ENCODE assay signal across 9 mouse cellular contexts in the genomic region with DNA sequence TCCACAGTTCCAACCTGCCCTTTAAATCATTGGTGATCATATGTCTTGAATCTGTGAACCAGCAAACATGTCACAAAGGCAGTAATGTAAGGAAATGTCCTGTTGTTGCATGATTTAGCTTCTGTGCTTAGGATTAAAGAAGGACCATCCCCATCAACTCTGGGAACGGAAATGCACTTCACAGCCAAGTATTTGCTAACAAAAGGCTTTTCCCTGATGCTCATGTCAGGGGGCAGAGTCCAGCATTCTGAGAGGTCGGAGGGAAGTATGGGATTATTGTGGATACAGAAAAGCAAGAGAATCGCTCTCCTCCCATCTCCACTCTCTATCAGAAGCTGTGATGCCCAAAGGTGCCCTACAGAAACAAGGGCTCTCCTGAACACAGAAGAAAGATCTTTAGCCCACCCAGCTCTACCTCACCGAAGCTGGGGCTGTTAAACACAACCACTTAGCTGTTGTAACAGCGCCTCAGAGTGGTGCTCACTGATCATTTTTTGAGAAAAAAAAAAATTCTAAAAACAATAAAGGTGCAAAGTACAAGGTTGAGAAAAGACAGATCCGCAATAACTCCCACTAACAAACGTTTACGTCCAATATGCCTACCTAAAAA. TPM values are rescaled to one million over a fixed set of nuclear protein-coding genes. Genes with fewer than 3 reads are reported as not detected.
DNase-seq lines count a peak whose midpoint lies in the region; ATAC-seq and TF ChIP-seq lines count a peak whose summit lies in the region.
"Had no signal": no experiment of that assay in that cellular context is flagged by ENCODE, and none has a peak within 500 bp of the region (broad histone marks: within the 10 kb centered on the region; RNA-seq: fewer than 3 reads in every experiment).

No protein-coding gene starts in this region.

- no peak overlapping the region for H3K27ac ChIP-seq in brown adipose tissue, adult 24 weeks (replicated peaks; ENCODE audit: low read depth, low read length)
- H3K27ac ChIP-seq in hindbrain, postnatal 0 days = no peak overlapping the region
- peak overlapping the region; percentile 59 for H3K27ac ChIP-seq in midbrain, embryonic 10.5 days (replicated peaks)

- no peak overlapping the region for H3K9ac ChIP-seq in hindbrain, postnatal 0 days (replicated peaks; ENCODE audit: low read length)

- peaks cover 16% of the 10 kb centered on the region for H3K27me3 ChIP-seq in erythroblast, embryonic 14.5 days (ENCODE audit: control insufficient read depth)
- H3K27me3 ChIP-seq in hindbrain, postnatal 0 days (ENCODE audit: insufficient read depth, low read length) = no peaks in the 10 kb centered on the region
- peaks cover 12% of the 10 kb centered on the region for H3K27me3 ChIP-seq in midbrain, embryonic 10.5 days (ENCODE audit: low read depth, poor library complexity, severe bottlenecking)
- H3K27me3 ChIP-seq: Patski had no signal

- no peaks in the 10 kb centered on the region; the same call in 1 of the 2 replicates for H3K36me3 ChIP-seq in erythroblast, embryonic 14.5 days (ENCODE audit: control insufficient read depth)
- H3K36me3 ChIP-seq in hindbrain, postnatal 0 days (ENCODE audit: insufficient read depth, low read length) = no peaks in the 10 kb centered on the region
- no peaks in the 10 kb centered on the region for H3K36me3 ChIP-seq in midbrain, embryonic 10.5 days

- WGBS in hindbrain, postnatal 0 days = 42% methylated on average over 8 of the region's 8 CpGs
- 50% methylated on average over 8 of the region's 8 CpGs for WGBS in midbrain, embryonic 10.5 days

- peaks cover 28% of the 10 kb centered on the region for H3K4me1 ChIP-seq in erythroblast, embryonic 14.5 days (ENCODE audit: control insufficient read depth)
- 0 out of 2 replicates have a peak, but pooled peaks cover 5% of the 10 kb centered on the region for H3K4me1 ChIP-seq in brown adipose tissue, adult 24 weeks (ENCODE audit: control insufficient read depth, insufficient read depth, insufficient read length, low read length)
- 0 out of 2 replicates have a peak, but pooled peaks cover 3% of the 10 kb centered on the region for H3K4me1 ChIP-seq in hindbrain, postnatal 0 days (ENCODE audit: insufficient read depth, low read length)
- H3K4me1 ChIP-seq in midbrain, embryonic 10.5 days = peaks cover 27% of the 10 kb centered on the region

- H3K4me2 ChIP-seq in hindbrain, postnatal 0 days (ENCODE audit: low read depth, low read length) = peak overlapping the region; percentile 99

- TF ChIP-seq CTCF in hindbrain, postnatal 0 days (IDR thresholded peaks at IDR 0.05; ENCODE audit: low read depth) = peak; percentile 33

- ATAC-seq in erythroblast, adult 5-6 weeks (replicated peaks; ENCODE audit: low FRiP score, poor library complexity, severe bottlenecking) = no peak
- no peak for ATAC-seq in hindbrain, postnatal 0 days

- intact Hi-C loops in gastrocnemius, postnatal 14 days (cut with DNase I; ENCODE audit: low total_unique reads) = no loop called here
- intact Hi-C loops in left cerebral cortex, postnatal 10 days (cut with DNase I) = no loop called here

- H3K9me3 ChIP-seq in erythroblast, embryonic 14.5 days (ENCODE audit: control insufficient read depth, low read length) = 0 out of 2 replicates have a peak, but pooled peaks cover 3% of the 10 kb centered on the region
- H3K9me3 ChIP-seq in hindbrain, postnatal 0 days (ENCODE audit: low read length) = no peaks in the 10 kb centered on the region
- H3K9me3 ChIP-seq in midbrain, embryonic 10.5 days (replicated peaks) = no peaks in the 10 kb centered on the region

- DNase-seq in hindbrain, postnatal 0 days (ENCODE audit: low spot score) = peak; percentile 43
- no peak for DNase-seq in midbrain, embryonic 10.5 days (ENCODE audit: low spot score)
- no peak for DNase-seq in gastrocnemius, postnatal 14 days
- DNase-seq in left cerebral cortex, adult 11 months (ENCODE audit: low spot score) = no peak
- DNase-seq in left cerebral cortex, postnatal 10 days (ENCODE audit: extremely low spot score in 1 of 2, low spot score in 2 of 2) = no peak

- peak overlapping the region; percentile 81 for H3K4me3 ChIP-seq in erythroblast, embryonic 14.5 days (replicated peaks)
- H3K4me3 ChIP-seq in brown adipose tissue, adult 24 weeks (ENCODE audit: insufficient read depth, low read depth, low read length) = peak overlapping the region; percentile 65; the same call in 1 of the 2 replicates
- H3K4me3 ChIP-seq in hindbrain, postnatal 0 days (ENCODE audit: low read length) = peak overlapping the region; percentile 86
- peak overlapping the region; percentile 95 for H3K4me3 ChIP-seq in midbrain, embryonic 10.5 days

RNA-seq across cellular contexts. Expression of gene Kdm1b, which starts 1.2 kb away (rescaled TPM):
- 0.04 and 0.06 TPM in 2 replicates for polyA plus RNA-seq in erythroblast, embryonic 14.5 days (2012)
- 1.2 and 4.2 TPM in 2 replicates for total RNA-seq in erythroblast, adult 5-6 weeks (2015; ENCODE audit: low replicate concordance)
- 2.2 and 3.5 TPM in 2 replicates for total RNA-seq in erythroblast, adult 5-6 weeks (2017; ENCODE audit: low replicate concordance)
- polyA plus RNA-seq in brown adipose tissue, adult 24 weeks (2012; ENCODE audit: insufficient read depth, insufficient read length, missing spikeins) = 8.2 and 9.6 TPM in 2 replicates
- total RNA-seq in hindbrain, postnatal 0 days (2014; rRNA removed) = 20.5 and 21.9 TPM in 2 replicates
- polyA plus RNA-seq in hindbrain, postnatal 0 days (2015; fragmentation: Nextera tagmentation; extraction: Ambion mirVana) = 10.7 and 11.9 TPM in 2 replicates
- polyA plus RNA-seq in midbrain, embryonic 10.5 days (2016; fragmentation: Nextera tagmentation; extraction: Ambion mirVana) = 15.4 and 20.1 TPM in 2 replicates
- total RNA-seq in gastrocnemius, postnatal 14 days (2021) = 1 to 10 TPM; 5.8 to 6.3 TPM
- 10 to 100 TPM; 13.2 to 16.4 TPM for total RNA-seq in left cerebral cortex, postnatal 10 days (2021)

RNA-seq across cellular contexts. Expression of gene Tpmt, which starts 2.4 kb away (rescaled TPM):
- 0.01 TPM in 1 of 2 replicates, not detected in the other for polyA plus RNA-seq in erythroblast, embryonic 14.5 days (2012)
- not detected in 2 replicates for total RNA-seq in erythroblast, adult 5-6 weeks (2015; ENCODE audit: low replicate concordance)
- total RNA-seq in erythroblast, adult 5-6 weeks (2017; ENCODE audit: low replicate concordance) = 0.34 and 1.4 TPM in 2 replicates
- polyA plus RNA-seq in brown adipose tissue, adult 24 weeks (2012; ENCODE audit: insufficient read depth, insufficient read length, missing spikeins) = 30.7 and 32.8 TPM in 2 replicates
- 12.1 and 58.2 TPM in 2 replicates for total RNA-seq in hindbrain, postnatal 0 days (2014; rRNA removed)
- 14.4 and 14.7 TPM in 2 replicates for polyA plus RNA-seq in hindbrain, postnatal 0 days (2015; fragmentation: Nextera tagmentation; extraction: Ambion mirVana)
- polyA plus RNA-seq in midbrain, embryonic 10.5 days (2016; fragmentation: Nextera tagmentation; extraction: Ambion mirVana) = 30.8 and 33.7 TPM in 2 replicates
- total RNA-seq in gastrocnemius, postnatal 14 days (2021) = 1 to 10 TPM; 4.6 to 6.5 TPM
- total RNA-seq in left cerebral cortex, postnatal 10 days (2021) = 10 to 100 TPM in 1 of 2 experiments, 1 to 10 TPM in 1; 8.7 to 12.6 TPM

RNA-seq across cellular contexts. Expression of gene Nhlrc1, which starts 27.5 kb away (rescaled TPM):
- not detected in 2 replicates for polyA plus RNA-seq in erythroblast, embryonic 14.5 days (2012)
- total RNA-seq in erythroblast, adult 5-6 weeks (2015; ENCODE audit: low replicate concordance) = 0.42 and 1.5 TPM in 2 replicates
- 0.43 TPM in 1 of 2 replicates, not detected in the other for total RNA-seq in erythroblast, adult 5-6 weeks (2017; ENCODE audit: low replicate concordance)
- polyA plus RNA-seq in brown adipose tissue, adult 24 weeks (2012; ENCODE audit: insufficient read depth, insufficient read length, missing spikeins) = 0.67 and 1.3 TPM in 2 replicates
- total RNA-seq in hindbrain, postnatal 0 days (2014; rRNA removed) = 15.1 and 22.4 TPM in 2 replicates
- polyA plus RNA-seq in hindbrain, postnatal 0 days (2015; fragmentation: Nextera tagmentation; extraction: Ambion mirVana) = 13.0 and 14.1 TPM in 2 replicates
- 4.1 and 4.8 TPM in 2 replicates for polyA plus RNA-seq in midbrain, embryonic 10.5 days (2016; fragmentation: Nextera tagmentation; extraction: Ambion mirVana)
- 1 to 10 TPM; 2.8 to 3.8 TPM for total RNA-seq in gastrocnemius, postnatal 14 days (2021)
- 10 to 100 TPM; 14.7 to 15.4 TPM for total RNA-seq in left cerebral cortex, postnatal 10 days (2021)
